Mouse (Mus musculus) intestine, postnatal 0 days (tissue): ENCODE measurements around the gene 1110002E22Rik. TPM values are rescaled to one million over a fixed set of nuclear protein-coding genes. Genes with fewer than 3 reads are reported as not detected.

Source experiments
- ATAC-seq: fragments of 200-750 bp; cut with Nextera tagmentation; 2 replicates; pipeline ENCODE4 v1.8.0; 2017; ENCODE audit warnings: mild to moderate bottlenecking, moderate TSS enrichment, moderate library complexity
- H3K27ac ChIP-seq: fragments of 300-500 bp; sonication (generic); 2 replicates; pipeline ENCODE4 v1.5.1; 2014; ENCODE audit warnings: mild to moderate bottlenecking, low read depth, low read length, moderate library complexity
- H3K27me3 ChIP-seq: fragments of 300-500 bp; sonication (generic); replicated peaks from 2 replicates; pipeline ENCODE4 v1.6.1; 2014; ENCODE audit warnings: low read length, mixed read lengths; ENCODE audit not compliant: control insufficient read depth, insufficient read depth
- H3K36me3 ChIP-seq: fragments of 300-500 bp; sonication (generic); 2 replicates; pipeline ENCODE4 v1.6.1; 2014; ENCODE audit warnings: mild to moderate bottlenecking, moderate library complexity; ENCODE audit not compliant: control insufficient read depth, insufficient read depth
- H3K4me1 ChIP-seq: fragments of 300-500 bp; sonication (generic); replicated peaks from 2 replicates; pipeline ENCODE4 v1.6.1; 2014; ENCODE audit warnings: antibody characterized with exemption, low read length, mixed read lengths; ENCODE audit not compliant: control insufficient read depth, insufficient read depth
- H3K4me2 ChIP-seq: fragments of 300-500 bp; sonication (generic); replicated peaks from 2 replicates; pipeline ENCODE4 v1.6.1; 2014; ENCODE audit warnings: low read depth, mild to moderate bottlenecking, moderate library complexity
- H3K4me3 ChIP-seq: fragments of 300-500 bp; sonication (generic); 2 replicates; pipeline ENCODE4 v1.5.1; 2014; ENCODE audit warnings: low read depth, low read length
- H3K9ac ChIP-seq: fragments of 300-500 bp; sonication (generic); 2 replicates; pipeline ENCODE4 v1.6.1; 2014; ENCODE audit warnings: mild to moderate bottlenecking, low read depth, low read length
- H3K9me3 ChIP-seq: fragments of 300-500 bp; sonication (generic); 2 replicates; pipeline ENCODE4 v1.6.1; 2016; ENCODE audit warnings: mixed run types; ENCODE audit not compliant: control insufficient read depth
- CTCF ChIP-seq: sonication (generic); IDR thresholded peaks from 2 replicates; pipeline ENCODE4 v1.5.1; 2016; ENCODE audit warnings: low read depth, mild to moderate bottlenecking, control low read depth, antibody characterized with exemption, moderate library complexity
- WGBS: fragments of 180-500 bp; shearing (Covaris S2); extraction: QIAGEN DNeasy Blood & Tissue Kit; methylation state at CpG from one replicate; pipeline ENCODE4 v1.1.7; 2014; 5-methylcytosine and 5-hydroxymethylcytosine counted together
- polyA plus RNA-seq: library from polyadenylated mRNA; unstranded; fragments of >200 nt; fragmentation: Nextera tagmentation; extraction: Ambion mirVana; gene quantifications from 2 replicates; pipeline ENCODE4 v1.2.1, GENCODE M21; 2015

Gene 1110002E22Rik
- polyA plus RNA-seq: 0.07 and 0.08 TPM in 2 replicates

DNA sequence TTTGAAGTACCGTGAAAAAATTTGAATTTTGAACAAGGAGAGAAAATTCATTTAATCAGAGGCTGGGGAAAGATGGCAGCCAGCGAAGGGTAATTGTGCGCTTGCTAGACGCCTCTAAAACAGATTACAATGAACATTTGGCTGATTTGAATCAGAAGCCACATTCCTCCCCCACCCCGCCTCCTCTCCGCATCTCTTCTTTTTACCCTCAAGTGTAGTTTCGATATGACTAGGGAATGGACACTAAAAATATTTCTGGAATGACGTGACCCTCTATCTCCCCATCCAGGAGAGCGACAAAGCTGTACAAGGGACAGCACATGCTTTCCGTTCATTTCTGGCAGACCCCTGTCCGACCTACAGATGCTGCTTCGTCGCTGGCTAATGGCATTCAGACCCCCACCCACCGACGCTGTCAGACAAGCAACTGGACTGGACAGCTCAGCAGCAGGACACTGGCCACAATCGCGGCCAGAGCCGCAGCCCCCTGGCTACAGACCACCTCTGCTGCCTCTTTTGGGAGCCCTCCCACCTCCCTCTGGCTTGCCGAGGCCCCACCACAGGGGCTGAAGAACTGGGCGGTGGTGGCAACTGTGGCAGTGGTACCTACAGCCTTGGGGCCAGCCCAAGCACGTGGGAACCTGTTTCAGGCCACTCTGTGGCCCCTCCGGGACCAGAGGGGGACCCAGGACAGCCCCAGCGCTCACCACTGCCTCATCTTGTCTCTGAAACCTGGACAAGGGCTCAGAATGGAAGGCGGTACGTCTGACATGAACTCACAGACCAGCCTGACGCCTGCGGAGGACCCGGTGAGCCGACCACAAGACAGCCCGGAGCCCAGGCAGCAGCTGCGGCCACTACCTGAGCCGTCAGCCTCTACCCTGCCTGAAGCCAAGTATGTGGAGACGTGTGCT lies at the start of gene 1110002E22Rik:
TSS of gene 1110002E22Rik (plus strand) at position 321 of the 914 bp plus-strand sequence.
- Histone ChIP-seq H3K4me2 (no peak within 1 kb of the TSS), H3K9ac (no peak within 1 kb of the TSS), H3K27me3 (no peaks in the 10 kb centered on the region), H3K36me3 (no peaks in the 10 kb centered on the region), H3K4me1 (no peaks in the 10 kb centered on the region), H3K27ac (no peak within 1 kb of the TSS), H3K9me3 (no peaks in the 10 kb centered on the region), H3K4me3 (no peak within 1 kb of the TSS)
- no peak for TF ChIP-seq CTCF
- WGBS: 73% methylated on average over 33 of the region's 33 CpGs
- no peak for ATAC-seq

GRCm38 (mm10) chr3:138016810-138017209 lies 48.0 kb upstream of the 1110002E22Rik start:
- Histone ChIP-seq H3K36me3 (no peaks in the 10 kb centered on the region), H3K9ac (no peak overlapping the region), H3K27ac (no peak overlapping the region), H3K4me2 (no peak overlapping the region), H3K9me3 (no peaks in the 10 kb centered on the region), H3K4me1 (0 out of 2 replicates have a peak, but pooled peaks cover 5% of the 10 kb centered on the region), H3K4me3 (no peak overlapping the region), H3K27me3 (no peaks in the 10 kb centered on the region)
- whole genome bisulfite sequencing: 93% methylated on average over 12 of the region's 12 CpGs
- no peak for ATAC-seq
- TF ChIP-seq CTCF: no peak

DNA sequence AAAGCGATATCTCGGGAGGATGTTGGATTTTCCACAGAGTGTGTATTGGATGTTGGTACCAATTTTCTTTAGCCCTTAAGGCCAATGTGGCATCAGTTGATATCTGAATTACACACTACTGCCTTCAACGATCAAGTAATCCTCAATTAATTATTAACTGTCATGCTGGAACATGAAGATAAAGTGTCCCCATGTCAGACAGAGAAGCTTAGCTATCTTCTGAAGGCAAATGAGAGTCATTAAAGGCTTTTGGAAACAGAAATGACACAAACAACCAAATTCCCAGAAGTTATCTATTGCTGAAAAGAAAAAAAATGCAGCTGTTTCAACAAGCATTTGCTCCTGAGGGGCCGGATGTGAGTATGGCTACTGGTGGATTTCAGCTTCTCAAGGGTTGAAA lies 42.8 kb upstream of the 1110002E22Rik start:
- no peaks in the 10 kb centered on the region for H3K36me3 ChIP-seq
- no peak overlapping the region for H3K27ac ChIP-seq
- H3K4me1 ChIP-seq: no peaks in the 10 kb centered on the region
- no peaks in the 10 kb centered on the region for H3K9me3 ChIP-seq
- no peak overlapping the region for H3K9ac ChIP-seq
- ATAC-seq: no peak
- TF ChIP-seq CTCF: no peak
- WGBS: 64% methylated on average over 4 of the region's 4 CpGs
- H3K27me3 ChIP-seq: no peaks in the 10 kb centered on the region
- H3K4me3 ChIP-seq: no peak overlapping the region
- no peak overlapping the region for H3K4me2 ChIP-seq

DNA sequence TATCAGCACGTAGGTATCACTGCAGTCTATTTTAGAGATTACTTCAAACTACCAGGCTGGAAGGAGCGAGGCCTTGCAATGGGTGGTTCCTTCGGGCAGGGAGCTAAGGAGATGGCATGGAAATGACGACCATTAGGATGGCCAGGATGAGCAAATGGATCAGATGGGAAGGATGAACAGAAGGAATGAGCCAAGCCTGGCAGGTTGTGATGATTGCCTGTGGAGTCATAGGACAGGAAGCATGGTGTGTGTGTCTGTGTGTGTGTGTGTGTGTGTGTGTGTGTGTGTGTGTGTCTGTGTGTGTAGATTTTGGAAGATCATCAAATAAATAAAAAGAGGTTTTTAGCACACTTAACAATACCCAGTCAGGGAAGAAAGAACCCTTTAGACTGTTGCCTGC lies 42.2 kb upstream of the 1110002E22Rik start:
- Histone ChIP-seq H3K4me1 (peaks cover under 1% of the 10 kb centered on the region; the same call in 1 of the 2 replicates), H3K27ac (no peak overlapping the region), H3K4me2 (no peak overlapping the region), H3K9me3 (no peaks in the 10 kb centered on the region), H3K27me3 (no peaks in the 10 kb centered on the region), H3K36me3 (no peaks in the 10 kb centered on the region), H3K4me3 (no peak overlapping the region), H3K9ac (no peak overlapping the region)
- no peak for TF ChIP-seq CTCF
- WGBS: 86% methylated on average over 4 of the region's 4 CpGs
- no peak for ATAC-seq

DNA sequence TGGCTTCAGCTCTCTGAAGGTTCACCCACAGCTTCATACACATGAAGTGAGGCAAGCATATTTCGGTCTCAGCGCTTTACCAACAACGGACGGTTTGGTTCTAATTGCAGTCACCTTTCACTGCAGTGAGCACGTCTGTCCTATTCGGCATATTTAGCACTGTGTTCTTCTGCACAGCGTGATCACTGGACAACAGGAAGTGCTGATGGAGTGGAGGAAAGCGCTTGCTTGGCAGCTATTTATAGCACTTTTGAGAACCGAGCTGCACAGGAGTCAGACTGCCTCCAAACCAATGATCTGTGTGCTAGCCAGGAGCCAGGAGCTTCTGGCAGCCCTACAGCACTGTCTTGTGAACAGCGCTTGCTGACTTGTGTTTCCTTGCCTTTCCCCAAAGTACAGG lies 38.6 kb upstream of the 1110002E22Rik start:
- H3K4me1 ChIP-seq: peaks cover 5% of the 10 kb centered on the region; the same call in 1 of the 2 replicates
- H3K9ac ChIP-seq: no peak overlapping the region
- WGBS: 59% methylated on average over 10 of the region's 10 CpGs
- no peaks in the 10 kb centered on the region for H3K27me3 ChIP-seq
- no peaks in the 10 kb centered on the region for H3K9me3 ChIP-seq
- H3K4me2 ChIP-seq: no peak overlapping the region
- H3K36me3 ChIP-seq: no peaks in the 10 kb centered on the region
- TF ChIP-seq CTCF: no peak
- H3K27ac ChIP-seq: no peak overlapping the region
- H3K4me3 ChIP-seq: no peak overlapping the region
- no peak for ATAC-seq

DNA sequence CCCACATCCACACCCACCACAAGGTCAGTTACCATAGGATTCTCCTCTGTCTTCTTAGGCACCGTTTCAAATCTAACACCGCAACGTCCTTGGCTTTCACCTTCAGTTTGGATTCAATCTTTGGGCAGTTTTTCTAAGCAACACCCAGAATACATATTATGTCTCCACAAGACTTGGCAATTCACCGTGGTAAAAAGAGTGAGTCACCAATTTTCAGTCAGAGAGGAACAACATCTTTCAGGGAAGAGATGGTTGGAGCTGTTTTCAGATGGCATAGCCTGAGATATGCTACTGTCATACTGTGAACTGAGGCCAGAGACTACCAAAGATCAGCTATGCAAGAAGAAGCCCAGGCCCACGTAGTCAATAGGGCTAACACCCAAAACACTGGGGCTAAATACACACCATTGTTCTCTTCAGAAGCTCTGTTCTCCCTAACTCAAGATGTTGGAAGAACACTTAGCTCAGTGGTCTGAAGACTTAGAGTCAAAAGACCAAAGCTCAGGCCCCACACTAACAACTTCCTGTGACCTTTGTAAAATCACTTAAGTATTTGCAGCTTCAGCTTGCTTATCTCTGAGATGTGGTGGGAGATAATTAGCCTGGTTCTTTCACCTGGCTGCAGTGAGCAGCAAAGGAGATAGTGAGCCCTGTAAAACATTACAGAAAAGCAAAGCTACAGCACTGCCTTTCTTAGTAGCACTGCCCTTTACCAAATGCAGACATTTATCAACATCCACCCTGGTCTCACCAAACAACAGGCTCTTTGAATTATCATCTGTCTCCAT lies 37.1 kb upstream of the 1110002E22Rik start:
- Histone ChIP-seq H3K27ac (no peak overlapping the region), H3K36me3 (no peaks in the 10 kb centered on the region), H3K4me1 (peaks cover 5% of the 10 kb centered on the region; the same call in 1 of the 2 replicates), H3K9me3 (no peaks in the 10 kb centered on the region), H3K27me3 (no peaks in the 10 kb centered on the region), H3K4me2 (no peak overlapping the region), H3K9ac (no peak overlapping the region), H3K4me3 (no peak overlapping the region)
- ATAC-seq: no peak
- WGBS: 71% methylated on average over 5 of the region's 5 CpGs
- no peak for TF ChIP-seq CTCF
